9 mouse cellular contexts compared by ENCODE assay signal in the genomic region with DNA sequence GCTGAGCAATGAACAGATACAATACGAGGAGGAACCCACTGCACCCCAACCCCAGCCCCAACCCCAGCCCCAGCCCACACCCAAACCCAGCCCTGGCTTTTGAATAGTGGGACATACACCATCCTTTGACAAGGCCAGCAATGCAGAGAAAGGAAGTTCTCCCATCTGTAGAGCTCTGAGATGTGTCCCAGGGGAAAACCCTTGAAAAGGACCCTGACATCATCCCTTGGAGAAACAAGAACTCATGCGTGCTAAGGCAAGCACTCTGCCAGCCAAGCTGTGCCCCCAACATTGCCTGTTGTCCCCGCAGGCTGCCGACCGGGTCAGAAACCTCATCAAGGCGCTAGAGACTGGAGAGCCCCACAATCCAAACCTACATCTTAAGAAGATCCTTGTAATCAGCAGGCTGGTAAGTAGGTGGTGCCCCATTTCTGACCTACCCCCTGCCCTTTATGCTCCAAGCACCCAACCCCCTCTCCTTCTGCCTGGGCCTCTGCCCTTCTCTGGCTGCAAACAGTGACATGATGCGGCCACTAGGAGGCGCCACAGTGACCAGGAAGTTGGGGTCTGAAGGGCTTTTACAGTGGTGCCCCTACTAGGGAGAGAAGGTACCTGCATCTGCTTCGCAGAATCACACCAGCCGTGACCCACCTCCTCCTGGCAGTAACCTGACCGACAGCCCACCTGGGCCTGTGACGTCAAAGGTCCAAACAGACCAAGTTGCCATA. TPM values are rescaled to one million over a fixed set of nuclear protein-coding genes. Genes with fewer than 3 reads are reported as not detected.
DNase-seq lines count a peak whose midpoint lies in the region; ATAC-seq and TF ChIP-seq lines count a peak whose summit lies in the region.
"Had no signal": no experiment of that assay in that cellular context is flagged by ENCODE, and none has a peak within 500 bp of the region (broad histone marks: within the 10 kb centered on the region; RNA-seq: fewer than 3 reads in every experiment).

No protein-coding gene starts in this region.

- no peak overlapping the region for H3K27ac ChIP-seq in layer of hippocampus, adult 2 months
- no peak overlapping the region for H3K27ac ChIP-seq in ES-E14 (ENCODE audit: insufficient read depth, low read depth, low read length, poor library complexity, severe bottlenecking)
- no peak overlapping the region for H3K27ac ChIP-seq in embryonic facial prominence, embryonic 10.5 days (replicated peaks)
- no peak overlapping the region for H3K27ac ChIP-seq in stomach, postnatal 0 days (replicated peaks)
- H3K27ac ChIP-seq in midbrain, embryonic 10.5 days (replicated peaks), result no peak overlapping the region

- 76% methylated on average over 12 of the region's 12 CpGs for WGBS in embryonic facial prominence, embryonic 10.5 days
- WGBS in stomach, postnatal 0 days, result 63% methylated on average over 12 of the region's 12 CpGs
- 73% methylated on average over 12 of the region's 12 CpGs for WGBS in midbrain, embryonic 10.5 days

- no peak overlapping the region for H3K9ac ChIP-seq in ES-E14 (ENCODE audit: insufficient read depth, low read depth, low read length, poor library complexity, severe bottlenecking)
- H3K9ac ChIP-seq in stomach, postnatal 0 days (ENCODE audit: low read length), result no peak overlapping the region

- no peak for DNase-seq in layer of hippocampus, adult 2 months (ENCODE audit: low spot score in 2 of 2)
- DNase-seq in layer of hippocampus, postnatal 25 days (ENCODE audit: extremely low spot score in 1 of 2, low spot score in 1 of 2), result no peak
- peak; percentile 59 for DNase-seq in ES-E14 (ENCODE audit: low read depth, low spot score)
- DNase-seq in embryonic facial prominence, embryonic 10.5 days (ENCODE audit: low spot score), result peak; percentile 22
- no peak for DNase-seq in stomach, postnatal 0 days (ENCODE audit: low spot score)
- no peak for DNase-seq in ovary, postnatal 36 days (ENCODE audit: low spot score)
- no peak for DNase-seq in gastrocnemius, postnatal 25 days
- DNase-seq in midbrain, embryonic 10.5 days (ENCODE audit: low spot score), result no peak

- H3K36me3 ChIP-seq in ES-E14 (ENCODE audit: control insufficient read depth, insufficient read depth, low read length, poor library complexity, severe bottlenecking), result no peaks in the 10 kb centered on the region
- no peaks in the 10 kb centered on the region for H3K36me3 ChIP-seq in embryonic facial prominence, embryonic 10.5 days (replicated peaks)
- H3K36me3 ChIP-seq in stomach, postnatal 0 days (ENCODE audit: control insufficient read depth, insufficient read depth, low read length), result no peaks in the 10 kb centered on the region
- no peaks in the 10 kb centered on the region for H3K36me3 ChIP-seq in midbrain, embryonic 10.5 days

- H3K27me3 ChIP-seq in embryonic facial prominence, embryonic 10.5 days (replicated peaks; ENCODE audit: low read depth, poor library complexity, severe bottlenecking), result no peaks in the 10 kb centered on the region
- no peaks in the 10 kb centered on the region for H3K27me3 ChIP-seq in stomach, postnatal 0 days (ENCODE audit: control insufficient read depth, insufficient read depth, low read length)
- no peaks in the 10 kb centered on the region for H3K27me3 ChIP-seq in midbrain, embryonic 10.5 days (ENCODE audit: low read depth, poor library complexity, severe bottlenecking)

- peak; percentile 73 for TF ChIP-seq CTCF in layer of hippocampus, adult 2 months (conservative IDR thresholded peaks at IDR 0.05)
- TF ChIP-seq CTCF in stomach, postnatal 0 days (IDR thresholded peaks at IDR 0.05; ENCODE audit: low read depth), result peak; percentile 69

- no peak overlapping the region for H3K4me3 ChIP-seq in layer of hippocampus, adult 2 months
- H3K4me3 ChIP-seq in ES-E14 (ENCODE audit: insufficient read depth in 1 of 2, low read depth in 1 of 2, low read length in 2 of 2, poor library complexity in 1 of 2, severe bottlenecking in 1 of 2), result no peak overlapping the region
- H3K4me3 ChIP-seq in embryonic facial prominence, embryonic 10.5 days, result no peak overlapping the region
- no peak overlapping the region for H3K4me3 ChIP-seq in stomach, postnatal 0 days (ENCODE audit: low read depth, low read length)
- H3K4me3 ChIP-seq in midbrain, embryonic 10.5 days, result no peak overlapping the region

- H3K9me3 ChIP-seq in ES-E14 (ENCODE audit: control insufficient read depth, insufficient read depth, low read depth, low read length), result no peaks in the 10 kb centered on the region
- no peaks in the 10 kb centered on the region for H3K9me3 ChIP-seq in embryonic facial prominence, embryonic 10.5 days
- no peaks in the 10 kb centered on the region for H3K9me3 ChIP-seq in stomach, postnatal 0 days (ENCODE audit: control insufficient read depth, low read length)
- H3K9me3 ChIP-seq in midbrain, embryonic 10.5 days (replicated peaks), result no peaks in the 10 kb centered on the region

- in situ Hi-C loops in ES-E14 (cut with MboI; ENCODE audit: low sequenced_read_pairs in 2 of 2, unreplicated experiment in 2 of 2), result no loop called here

- H3K4me2 ChIP-seq in stomach, postnatal 0 days (replicated peaks; ENCODE audit: low read depth), result no peak overlapping the region

- 0 out of 2 replicates have a peak, but pooled peaks have one; percentile 28 for ATAC-seq in stomach, postnatal 0 days (ENCODE audit: low FRiP score, low TSS enrichment)
- ATAC-seq: intestine, embryonic 16.5 days had no signal

- H3K4me1 ChIP-seq in ES-E14 (ENCODE audit: control insufficient read depth in 2 of 2, insufficient read depth in 2 of 2, low read length in 2 of 2, poor library complexity in 1 of 2), result peaks cover 0 to 18% of the 10 kb centered on the region in 2 experiments; a peak in 2 of 4 replicates
- H3K4me1 ChIP-seq in embryonic facial prominence, embryonic 10.5 days, result peaks cover 20% of the 10 kb centered on the region
- H3K4me1 ChIP-seq in stomach, postnatal 0 days (replicated peaks; ENCODE audit: control insufficient read depth, insufficient read depth), result no peaks in the 10 kb centered on the region
- H3K4me1 ChIP-seq in midbrain, embryonic 10.5 days, result no peaks in the 10 kb centered on the region

- TF ChIP-seq EP300 in stomach, postnatal 0 days (optimal IDR thresholded peaks at IDR 0.05), result no peak

TF ChIP-seq in ES-E14, 5 proteins besides CTCF, POLR2A, EP300 and RAD21:
- no peak for TF ChIP-seq MAFK (IDR thresholded peaks at IDR 0.05; ENCODE audit: insufficient read depth, low read depth, low read length)
- TF ChIP-seq HCFC1 (IDR thresholded peaks at IDR 0.05; ENCODE audit: borderline replicate concordance, insufficient read depth, low read length), result no peak
- TF ChIP-seq ZNF384 (IDR thresholded peaks at IDR 0.05; ENCODE audit: low read depth, low read length), result no peak
- TF ChIP-seq CHD2 (IDR thresholded peaks at IDR 0.05; ENCODE audit: low read depth, low read length), result no peak
- TF ChIP-seq ZC3H11A (IDR thresholded peaks at IDR 0.05; ENCODE audit: borderline replicate concordance, low read depth, low read length), result no peak

RNA-seq across cellular contexts. Expression of gene Ttc21a, which starts 7.9 kb away (rescaled TPM):
- under 1 TPM; 0.49 to 0.92 TPM for total RNA-seq in layer of hippocampus, adult 2 months (2021)
- total RNA-seq in layer of hippocampus, postnatal 25 days (2021), result 1 to 10 TPM in 1 of 2 experiments, under 1 TPM in 1; 0.71 to 1.3 TPM
- 0.40 and 0.79 TPM in 2 replicates for total RNA-seq in ES-E14 (2012; rRNA removed)
- polyA plus RNA-seq in embryonic facial prominence, embryonic 10.5 days (2016; fragmentation: Nextera tagmentation; extraction: Ambion mirVana), result 0.43 and 0.47 TPM in 2 replicates
- 0.04 TPM in 2 replicates for polyA plus RNA-seq in stomach, postnatal 0 days (2015; fragmentation: Nextera tagmentation; extraction: Ambion mirVana)
- not detected for total RNA-seq in gastrocnemius, postnatal 25 days (2021)
- 0.16 and 0.42 TPM in 2 replicates for polyA plus RNA-seq in midbrain, embryonic 10.5 days (2016; fragmentation: Nextera tagmentation; extraction: Ambion mirVana)

RNA-seq across cellular contexts. Expression of gene Gorasp1, which starts 8.0 kb away (rescaled TPM):
- total RNA-seq in layer of hippocampus, adult 2 months (2021), result 10 to 100 TPM; 33.1 to 40.8 TPM
- 10 to 100 TPM; 35.4 to 37.9 TPM for total RNA-seq in layer of hippocampus, postnatal 25 days (2021)
- total RNA-seq in ES-E14 (2012; rRNA removed), result 16.8 and 21.5 TPM in 2 replicates
- polyA plus RNA-seq in embryonic facial prominence, embryonic 10.5 days (2016; fragmentation: Nextera tagmentation; extraction: Ambion mirVana), result 27.9 and 29.2 TPM in 2 replicates
- 17.8 and 18.8 TPM in 2 replicates for polyA plus RNA-seq in stomach, postnatal 0 days (2015; fragmentation: Nextera tagmentation; extraction: Ambion mirVana)
- 10 to 100 TPM; 17.2 to 19.3 TPM for total RNA-seq in gastrocnemius, postnatal 25 days (2021)
- polyA plus RNA-seq in midbrain, embryonic 10.5 days (2016; fragmentation: Nextera tagmentation; extraction: Ambion mirVana), result 27.3 and 29.4 TPM in 2 replicates

RNA-seq across cellular contexts. Expression of gene Csrnp1, which starts 39.1 kb away (rescaled TPM):
- total RNA-seq in layer of hippocampus, adult 2 months (2021), result 10 to 100 TPM; 13.7 TPM
- 10 to 100 TPM; 14.5 to 15.9 TPM for total RNA-seq in layer of hippocampus, postnatal 25 days (2021)
- 40.6 and 57.8 TPM in 2 replicates for total RNA-seq in ES-E14 (2012; rRNA removed)
- polyA plus RNA-seq in embryonic facial prominence, embryonic 10.5 days (2016; fragmentation: Nextera tagmentation; extraction: Ambion mirVana), result 3.1 and 4.8 TPM in 2 replicates
- polyA plus RNA-seq in stomach, postnatal 0 days (2015; fragmentation: Nextera tagmentation; extraction: Ambion mirVana), result 5.5 and 5.6 TPM in 2 replicates
- total RNA-seq in gastrocnemius, postnatal 25 days (2021), result 1 to 10 TPM; 2.4 to 3.6 TPM
- polyA plus RNA-seq in midbrain, embryonic 10.5 days (2016; fragmentation: Nextera tagmentation; extraction: Ambion mirVana), result 1.9 and 2.7 TPM in 2 replicates

RNA-seq across cellular contexts. Expression of gene Wdr48, which starts 50.7 kb away (rescaled TPM):
- 10 to 100 TPM; 76.5 to 84.9 TPM for total RNA-seq in layer of hippocampus, adult 2 months (2021)
- total RNA-seq in layer of hippocampus, postnatal 25 days (2021), result 10 to 100 TPM; 64.3 to 70.5 TPM
- 33.8 and 35.3 TPM in 2 replicates for total RNA-seq in ES-E14 (2012; rRNA removed)
- 71.3 and 72.2 TPM in 2 replicates for polyA plus RNA-seq in embryonic facial prominence, embryonic 10.5 days (2016; fragmentation: Nextera tagmentation; extraction: Ambion mirVana)
- polyA plus RNA-seq in stomach, postnatal 0 days (2015; fragmentation: Nextera tagmentation; extraction: Ambion mirVana), result 16.2 and 17.2 TPM in 2 replicates
- 10 to 100 TPM; 12.0 to 12.3 TPM for total RNA-seq in gastrocnemius, postnatal 25 days (2021)
- polyA plus RNA-seq in midbrain, embryonic 10.5 days (2016; fragmentation: Nextera tagmentation; extraction: Ambion mirVana), result 65.8 and 71.6 TPM in 2 replicates

Comparison
In these comparisons a context has a peak if more than half of its experiments do, and no peak if none do; other contexts are left out.
1. DNase-seq: peak in ES-E14 (single experiment) and embryonic facial prominence, embryonic 10.5 days (single experiment); none in layer of hippocampus, adult 2 months (0 of 2), layer of hippocampus, postnatal 25 days (0 of 2), stomach, postnatal 0 days (single experiment), ovary, postnatal 36 days (single experiment), gastrocnemius, postnatal 25 days (single experiment) and midbrain, embryonic 10.5 days (single experiment).